Mouse (Mus musculus) kidney, embryonic 14.5 days (tissue): Measurements from ENCODE around the gene Nudt17. TPM values are rescaled to one million over a fixed set of nuclear protein-coding genes. Genes with fewer than 3 reads are reported as not detected.
"Not testable (repeated sequence)": the region's sequence is repeated elsewhere in the genome, so short reads cannot be mapped to it uniquely, and the experiment has no call there.

Experiments
- ATAC-seq: fragments of 200-750 bp; cut with Nextera tagmentation; 2 replicates; pipeline ENCODE4 v1.8.0; 2017; ENCODE audit warnings: moderate number of reproducible peaks, mild to moderate bottlenecking, moderate TSS enrichment, moderate library complexity; ENCODE audit not compliant: low FRiP score, low TSS enrichment
- H3K27ac ChIP-seq: fragments of 300-500 bp; sonication (generic); 2 replicates; pipeline ENCODE4 v1.5.1; 2014; ENCODE audit warnings: low read depth, mild to moderate bottlenecking, low read length, moderate library complexity, mixed read lengths
- H3K27me3 ChIP-seq: fragments of 300-500 bp; sonication (generic); 2 replicates; pipeline ENCODE4 v1.6.1; 2014; ENCODE audit warnings: mild to moderate bottlenecking, low read length; ENCODE audit not compliant: control insufficient read depth, insufficient read depth
- H3K36me3 ChIP-seq: fragments of 300-500 bp; sonication (generic); 2 replicates; pipeline ENCODE4 v1.6.1; 2014; ENCODE audit warnings: low read length, mixed read lengths; ENCODE audit not compliant: control insufficient read depth, insufficient read depth
- H3K4me1 ChIP-seq: fragments of 300-500 bp; sonication (generic); 2 replicates; pipeline ENCODE4 v1.6.1; 2014; ENCODE audit warnings: low read length, mixed read lengths; ENCODE audit not compliant: control insufficient read depth, insufficient read depth
- H3K4me2 ChIP-seq: fragments of 300-500 bp; sonication (generic); replicated peaks from 2 replicates; pipeline ENCODE4 v1.6.1; 2014; ENCODE audit warnings: low read depth, mild to moderate bottlenecking, low read length
- H3K4me3 ChIP-seq: fragments of 300-500 bp; sonication (generic); 2 replicates; pipeline ENCODE4 v1.5.1; 2014; ENCODE audit warnings: mild to moderate bottlenecking, low read length
- H3K9ac ChIP-seq: fragments of 300-500 bp; sonication (generic); 2 replicates; pipeline ENCODE4 v1.6.1; 2014; ENCODE audit warnings: low read depth, mild to moderate bottlenecking, low read length, moderate library complexity
- H3K9me3 ChIP-seq: fragments of 300-500 bp; sonication (generic); 2 replicates; pipeline ENCODE4 v1.6.1; 2016; ENCODE audit warnings: low read length; ENCODE audit not compliant: control insufficient read depth
- WGBS: fragments of 180-500 bp; shearing (Covaris S2); extraction: QIAGEN DNeasy Blood & Tissue Kit; methylation state at CpG from one replicate; pipeline ENCODE4 v1.1.7; 2014; 5-methylcytosine and 5-hydroxymethylcytosine counted together
- polyA plus RNA-seq: library from polyadenylated mRNA; unstranded; fragments of >200 nt; fragmentation: Nextera tagmentation; extraction: Ambion mirVana; gene quantifications from 2 replicates; pipeline ENCODE4 v1.2.1, GENCODE M21; 2014

Nudt17 gene
- polyA plus RNA-seq, 1 experiment from 2014 or later: 10.8 TPM

DNA sequence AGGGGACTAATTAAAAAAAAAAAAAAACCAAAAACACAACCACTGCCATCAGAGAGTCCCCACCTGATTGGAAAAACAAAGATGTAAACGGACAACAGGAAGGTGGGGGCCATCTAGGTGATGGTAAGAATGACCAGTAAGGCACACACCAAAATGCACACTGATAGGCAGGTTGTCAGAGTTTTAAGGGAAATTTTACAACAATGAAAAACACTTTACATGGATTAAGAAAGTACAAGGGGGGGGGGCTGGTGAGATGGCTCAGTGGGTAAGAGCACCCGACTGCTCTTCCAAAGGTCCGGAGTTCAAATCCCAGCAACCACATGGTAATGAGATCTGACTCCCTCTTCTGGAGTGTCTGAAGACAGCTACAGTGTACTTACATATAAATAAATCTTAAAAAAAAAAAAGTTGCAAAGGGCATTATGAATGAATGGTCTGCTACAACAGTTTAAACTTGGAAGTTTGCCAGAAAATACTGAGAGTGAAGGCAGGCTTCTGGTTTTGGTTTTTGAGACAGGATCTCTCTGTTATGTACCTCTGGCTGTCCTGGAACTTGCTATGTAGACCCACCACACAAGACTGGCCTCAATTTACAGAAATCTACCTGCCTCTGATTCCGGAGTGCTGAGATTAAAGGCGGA, 39.8 kb downstream of the Nudt17 start:
- Histone ChIP-seq H3K9me3 (no peaks in the 10 kb centered on the region), H3K4me1 (peaks cover 1% of the 10 kb centered on the region; the same call in 1 of the 2 replicates), H3K4me2 (no peak overlapping the region), H3K27me3 (no peaks in the 10 kb centered on the region), H3K27ac (no peak overlapping the region), H3K36me3 (no peaks in the 10 kb centered on the region), H3K9ac (no peak overlapping the region), H3K4me3 (no peak overlapping the region)
- WGBS: 95% methylated on average over 5 of the region's 5 CpGs
- no peak for ATAC-seq

DNA sequence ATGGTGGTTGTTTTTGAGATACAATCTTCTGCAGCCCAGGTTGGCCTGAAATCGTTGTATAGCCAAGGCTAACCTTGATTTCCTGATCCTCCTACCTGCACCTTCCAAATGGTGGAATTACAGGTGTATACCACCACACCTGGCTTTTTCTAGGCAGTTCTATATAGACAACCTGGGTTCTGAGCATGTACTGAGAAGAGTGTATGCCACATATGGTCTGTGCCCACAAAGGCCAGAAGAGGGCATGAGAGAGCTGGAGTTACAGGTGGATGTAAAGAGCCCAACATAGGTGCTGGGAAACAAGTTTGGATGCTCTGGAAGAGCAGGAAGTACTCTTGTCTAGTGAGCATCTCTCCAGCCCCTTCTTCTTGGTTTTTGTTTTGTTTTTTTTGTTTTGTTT, 41.0 kb downstream of the Nudt17 start:
- 52% methylated on average over 1 of the region's 1 CpGs for WGBS
- H3K4me1 ChIP-seq: peaks cover 4% of the 10 kb centered on the region; the same call in 1 of the 2 replicates
- H3K4me2 ChIP-seq: no peak overlapping the region
- no peak overlapping the region for H3K4me3 ChIP-seq
- H3K9me3 ChIP-seq: no peaks in the 10 kb centered on the region
- no peaks in the 10 kb centered on the region for H3K27me3 ChIP-seq
- no peak overlapping the region for H3K27ac ChIP-seq
- H3K36me3 ChIP-seq: no peaks in the 10 kb centered on the region
- H3K9ac ChIP-seq: no peak overlapping the region
- no peak for ATAC-seq

DNA sequence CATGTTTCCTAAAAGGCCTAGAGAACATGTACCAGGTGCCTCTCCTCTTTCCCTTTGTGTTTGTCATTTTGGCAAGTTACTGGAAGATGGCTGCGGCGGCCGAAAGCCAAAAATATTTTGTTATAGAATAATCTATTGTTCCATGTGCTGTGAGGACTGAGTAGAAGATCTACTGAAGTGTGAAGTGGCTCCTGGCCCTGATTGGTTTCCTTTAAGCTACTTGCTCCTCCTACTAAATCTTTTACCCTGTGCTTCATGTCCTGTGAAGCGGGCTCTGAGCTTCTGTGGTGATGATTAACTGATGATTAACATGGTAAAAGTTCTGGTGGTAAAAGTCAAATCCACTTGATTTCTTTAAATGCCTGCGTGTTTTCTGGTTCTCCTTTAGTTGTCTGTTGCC, 41.4 kb downstream of the Nudt17 start:
- Histone ChIP-seq H3K27ac (no peak overlapping the region), H3K4me1 (peaks cover 4% of the 10 kb centered on the region; the same call in 1 of the 2 replicates), H3K27me3 (no peaks in the 10 kb centered on the region), H3K36me3 (no peaks in the 10 kb centered on the region), H3K9ac (no peak overlapping the region), H3K4me2 (no peak overlapping the region), H3K4me3 (no peak overlapping the region), H3K9me3 (no peaks in the 10 kb centered on the region)
- WGBS: 90% methylated on average over 5 of the region's 5 CpGs
- ATAC-seq: no peak

DNA sequence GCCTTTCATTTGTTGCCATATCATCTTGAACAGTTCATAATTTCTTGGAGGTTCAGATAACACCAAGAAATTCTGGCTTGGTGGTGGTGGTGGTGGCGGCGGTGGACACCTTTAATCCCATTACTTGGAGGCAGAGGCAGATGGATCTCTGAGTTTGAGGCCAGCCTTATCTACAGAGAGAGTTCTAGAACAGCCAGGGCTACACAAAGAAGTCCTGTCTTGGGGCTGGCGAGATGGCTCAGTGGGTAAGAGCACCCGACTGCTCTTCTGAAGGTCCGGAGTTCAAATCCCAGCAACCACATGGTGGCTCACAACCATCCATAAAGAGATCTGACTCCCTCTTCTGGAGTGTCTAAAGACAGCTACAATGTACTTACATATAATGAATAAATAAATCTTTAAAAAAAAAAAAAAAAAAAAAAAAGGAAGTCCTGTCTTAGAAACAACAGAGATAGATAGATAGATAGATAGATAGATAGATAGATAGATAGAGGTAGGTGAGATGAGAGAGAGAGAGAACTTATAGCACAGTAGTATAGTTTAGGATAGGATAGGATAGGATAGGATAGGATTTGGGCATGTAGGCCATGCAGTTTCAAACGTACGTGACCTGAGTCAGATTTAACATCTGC, 42.5 kb downstream of the Nudt17 start:
- H3K27ac ChIP-seq, H3K4me1 ChIP-seq, H3K9ac ChIP-seq, H3K9me3 ChIP-seq, H3K36me3 ChIP-seq, ATAC-seq, H3K27me3 ChIP-seq, H3K4me2 ChIP-seq, H3K4me3 ChIP-seq: not testable (repeated sequence)
- WGBS: 91% methylated on average over 7 of the region's 7 CpGs

DNA sequence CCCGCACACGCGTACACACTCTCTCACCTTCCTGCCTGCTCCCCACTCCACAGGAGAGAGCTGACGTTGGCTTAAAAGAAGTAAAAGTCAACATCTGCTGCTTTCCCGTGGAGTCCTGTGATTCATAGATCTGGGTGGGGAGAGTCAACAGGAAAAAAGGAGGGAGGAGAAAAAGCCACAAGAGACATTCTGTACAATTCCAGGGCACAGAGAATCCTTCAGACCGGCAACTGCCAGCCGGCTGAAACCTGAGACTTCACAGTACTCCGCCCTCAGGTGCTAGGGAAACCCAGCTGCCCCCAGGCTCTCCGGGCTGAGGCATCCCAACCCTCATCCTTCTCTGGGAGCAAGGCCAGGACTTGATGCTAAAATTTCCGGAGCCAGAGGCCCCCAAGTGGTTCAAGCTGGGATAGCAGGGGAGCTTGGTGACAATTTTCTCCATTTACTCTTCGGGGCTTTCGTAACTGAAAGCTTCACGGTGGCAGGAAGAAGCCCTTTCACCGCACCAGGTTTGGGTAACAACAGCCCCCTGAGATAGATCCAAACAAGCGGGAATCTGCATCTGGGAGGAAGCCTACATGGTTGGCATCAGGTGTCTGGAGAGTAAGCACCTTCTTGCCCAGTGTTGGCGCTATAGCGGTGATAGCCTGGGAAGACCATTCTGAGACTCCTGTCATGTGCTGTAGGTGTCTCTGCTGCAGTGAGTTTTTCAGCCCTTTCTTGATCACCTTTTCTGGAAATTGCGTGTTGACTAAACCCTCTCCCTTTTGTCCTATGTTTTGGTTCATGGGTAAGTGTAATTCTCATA, 44.7 kb downstream of the Nudt17 start:
- Histone ChIP-seq H3K4me3 (peak overlapping the region; percentile 23), H3K9ac (peak overlapping the region; percentile 29), H3K9me3 (no peaks in the 10 kb centered on the region), H3K27me3 (no peaks in the 10 kb centered on the region), H3K27ac (peak overlapping the region; percentile 42; the same call in 1 of the 2 replicates), H3K36me3 (no peaks in the 10 kb centered on the region), H3K4me2 (peak overlapping the region; percentile 38), H3K4me1 (0 out of 2 replicates have a peak, but pooled peaks cover 4% of the 10 kb centered on the region)
- 6% methylated on average over 15 of the region's 18 CpGs for WGBS
- ATAC-seq: peak; percentile 93

DNA sequence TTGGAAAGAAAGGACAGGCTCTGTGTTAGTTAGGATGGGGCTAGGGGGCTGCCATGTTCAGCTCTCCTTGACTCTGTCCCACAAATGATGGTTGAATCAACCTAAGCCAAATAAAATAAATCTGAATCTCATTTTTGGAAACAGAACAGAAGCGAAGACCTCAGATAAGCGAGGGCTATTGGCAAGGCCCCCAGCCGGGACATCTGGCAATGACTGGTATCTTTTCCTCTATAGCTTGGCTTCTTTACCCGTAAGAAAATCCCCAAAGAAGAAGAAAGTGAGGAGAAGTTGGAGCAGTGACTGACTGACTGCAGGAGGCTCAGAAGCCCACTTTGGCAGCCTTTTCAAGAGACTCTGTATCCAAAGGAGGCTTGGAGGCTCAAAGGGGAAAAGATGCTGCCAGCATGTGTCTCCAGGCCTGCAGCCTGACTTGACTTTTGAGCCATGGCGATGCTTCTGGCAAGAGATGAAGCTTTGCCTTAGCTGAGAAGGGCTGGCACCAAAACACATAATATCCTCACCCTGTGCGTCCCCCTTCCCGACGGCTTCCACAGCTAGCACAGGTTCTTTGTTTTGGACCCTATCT, 45.5 kb downstream of the Nudt17 start:
- Histone ChIP-seq H3K27me3 (no peaks in the 10 kb centered on the region), H3K9me3 (no peaks in the 10 kb centered on the region), H3K27ac (peak overlapping the region; percentile 42; the same call in 1 of the 2 replicates), H3K4me3 (no peak overlapping the region), H3K9ac (peak overlapping the region; percentile 29; the same call in 1 of the 2 replicates), H3K36me3 (no peaks in the 10 kb centered on the region), H3K4me1 (0 out of 2 replicates have a peak, but pooled peaks cover 4% of the 10 kb centered on the region), H3K4me2 (peak overlapping the region; percentile 38)
- no peak for ATAC-seq
- WGBS: 42% methylated on average over 8 of the region's 8 CpGs

DNA sequence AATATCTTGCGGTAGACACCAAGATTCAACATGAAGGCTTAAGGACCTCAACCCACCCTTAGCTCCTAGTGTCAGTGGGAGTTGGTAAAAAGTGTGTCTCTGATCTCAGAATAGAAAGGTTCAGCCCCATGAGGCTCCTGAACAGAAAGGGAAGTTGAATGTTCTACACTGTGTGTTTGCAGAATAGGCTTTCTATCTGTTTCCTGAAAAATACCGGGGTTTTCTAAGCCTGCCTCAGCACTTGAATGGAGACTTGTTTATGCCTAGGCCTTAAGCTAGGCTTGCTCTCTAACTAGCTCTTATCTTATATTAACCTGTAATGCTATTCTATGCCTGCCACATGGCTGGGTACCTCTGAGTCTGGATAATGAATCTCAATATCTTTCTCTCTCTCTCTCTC, 47.5 kb downstream of the Nudt17 start:
- no peak overlapping the region for H3K4me3 ChIP-seq
- WGBS: 91% methylated on average over 2 of the region's 2 CpGs

More for the DNA sequence above, 47.5 kb downstream of the Nudt17 start:
- no peak overlapping the region for H3K27ac ChIP-seq
- no peak overlapping the region for H3K9ac ChIP-seq
- no peak for ATAC-seq
- H3K4me1 ChIP-seq: 0 out of 2 replicates have a peak, but pooled peaks cover 4% of the 10 kb centered on the region
- no peaks in the 10 kb centered on the region for H3K36me3 ChIP-seq
- H3K4me2 ChIP-seq: no peak overlapping the region
- H3K9me3 ChIP-seq: no peaks in the 10 kb centered on the region
- H3K27me3 ChIP-seq: no peaks in the 10 kb centered on the region
